Mouse (Mus musculus) liver, adult 2 months (tissue): ENCODE measurements around the gene Lyrm7.

Experiments
- CTCF ChIP-seq: fragments of 200-500 bp; IDR thresholded peaks from 2 replicates; pipeline ENCODE4 v1.5.1; 2011; ENCODE audit warnings: low read depth, low read length, control low read depth
- POLR2A ChIP-seq: fragments of 200-500 bp; IDR thresholded peaks from 2 replicates; pipeline ENCODE4 v1.6.1; 2011; ENCODE audit warnings: low read length, control low read depth; ENCODE audit not compliant: insufficient read depth; ENCODE audit errors: extremely low read depth

GRCm38 (mm10) chr11:54878893-54879292, 18.2 kb upstream of the Lyrm7 start:
- no peak for TF ChIP-seq CTCF
- no peak for TF ChIP-seq POLR2A
